Mouse (Mus musculus): ENCODE measurements around the gene Pramef8. TPM values are rescaled to one million over a fixed set of nuclear protein-coding genes. Genes with fewer than 3 reads are reported as not detected.
"Not testable (repeated sequence)": the region's sequence is repeated elsewhere in the genome, so short reads cannot be mapped to it uniquely, and the experiment has no call there.

The Pramef8 gene
- polyA plus RNA-seq, 1 experiment from 2014 or later = 4.0 TPM

GRCm38 (mm10) chr4:143413621-143414020 is 1.4 kb downstream of the Pramef8 start:
- DNase-seq (no peak), ATAC-seq (ENCODE audit: low read depth) (no peak)
- peaks cover 41% of the 10 kb centered on the region for H3K36me3 ChIP-seq
- H3K4me1 ChIP-seq (replicated peaks) = peaks cover 10% of the 10 kb centered on the region; the same call in 1 of the 2 replicates
- H3K27ac ChIP-seq = no peak overlapping the region
- no peak overlapping the region for H3K4me3 ChIP-seq (replicated peaks)
- H3K9ac ChIP-seq = no peak overlapping the region
- no peaks in the 10 kb centered on the region for H3K27me3 ChIP-seq
- 76% methylated on average over 1 of the region's 1 CpGs for WGBS (ENCODE audit: insufficient replicate concordance)
- no peaks in the 10 kb centered on the region for H3K9me3 ChIP-seq (replicated peaks)
- no peak overlapping the region for H3K4me2 ChIP-seq

GRCm38 (mm10) chr4:143414121-143414520 is 1.9 kb downstream of the Pramef8 start:
- H3K36me3 ChIP-seq = peaks cover 46% of the 10 kb centered on the region
- ATAC-seq (ENCODE audit: low read depth) = no peak
- WGBS (ENCODE audit: insufficient replicate concordance) = 73% methylated on average over 3 of the region's 3 CpGs
- no peak for DNase-seq
- H3K27me3 ChIP-seq = no peaks in the 10 kb centered on the region
- no peak overlapping the region for H3K27ac ChIP-seq
- H3K4me2 ChIP-seq = no peak overlapping the region
- peaks cover 10% of the 10 kb centered on the region; the same call in 1 of the 2 replicates for H3K4me1 ChIP-seq (replicated peaks)
- H3K4me3 ChIP-seq (replicated peaks) = no peak overlapping the region
- no peak overlapping the region for H3K9ac ChIP-seq
- H3K9me3 ChIP-seq (replicated peaks) = no peaks in the 10 kb centered on the region

GRCm38 (mm10) chr4:143426770-143427169 is 14.5 kb downstream of the Pramef8 start:
- not testable (repeated sequence) for H3K4me2 ChIP-seq; DNase-seq; H3K4me1 ChIP-seq (replicated peaks); H3K27ac ChIP-seq; H3K9me3 ChIP-seq (replicated peaks); H3K4me3 ChIP-seq (replicated peaks); ATAC-seq (ENCODE audit: low read depth); H3K9ac ChIP-seq; H3K27me3 ChIP-seq; H3K36me3 ChIP-seq
- 58% methylated on average over 5 of the region's 5 CpGs for WGBS (ENCODE audit: insufficient replicate concordance)

- Histone ChIP-seq H3K27ac (no peak within 1 kb of the TSS), H3K36me3 (no peaks in the 10 kb centered on the region), H3K27me3 (no peaks in the 10 kb centered on the region), H3K4me2 (no peak within 1 kb of the TSS), H3K4me1 (replicated peaks) (no peaks in the 10 kb centered on the region), H3K4me3 (replicated peaks) (no peak within 1 kb of the TSS), H3K9ac (no peak within 1 kb of the TSS), H3K9me3 (replicated peaks) (no peaks in the 10 kb centered on the region)
- 71% methylated on average over 3 of the region's 3 CpGs for WGBS (ENCODE audit: insufficient replicate concordance)
- DNase-seq (no peak), ATAC-seq (ENCODE audit: low read depth) (no peak)
These were observed 38.0 kb downstream of the Pramef8 start, which contains the start of gene Oog4 for GRCm38 (mm10) chr4:143450224-143450623. TSS of gene Oog4 (minus strand) at chr4:143450324.

Other genes starting within 250 kb of the Pramef8 start
- 2.9 and 4.7 TPM in 2 replicates for gene Prdm2, start 199.4 kb upstream of the Pramef8 start, polyA plus RNA-seq (2015; fragmentation: Nextera tagmentation; extraction: Ambion mirVana)
- 1.4 and 1.6 TPM in 2 replicates for gene Pdpn, start 112.9 kb upstream of the Pramef8 start, polyA plus RNA-seq (2015; fragmentation: Nextera tagmentation; extraction: Ambion mirVana)
- gene Lrrc38, start 62.7 kb upstream of the Pramef8 start, polyA plus RNA-seq (2015; fragmentation: Nextera tagmentation; extraction: Ambion mirVana) = not detected in 2 replicates
- not detected in 2 replicates for gene Pramel1, start 18.0 kb upstream of the Pramef8 start, polyA plus RNA-seq (2015; fragmentation: Nextera tagmentation; extraction: Ambion mirVana)
- gene Oog4, start 37.9 kb downstream of the Pramef8 start, polyA plus RNA-seq (2015; fragmentation: Nextera tagmentation; extraction: Ambion mirVana) = not detected in 2 replicates
- gene Gm13043, start 98.9 kb downstream of the Pramef8 start, polyA plus RNA-seq (2015; fragmentation: Nextera tagmentation; extraction: Ambion mirVana) = not detected in 2 replicates
- gene Gm13040, start 123.5 kb downstream of the Pramef8 start, polyA plus RNA-seq (2015; fragmentation: Nextera tagmentation; extraction: Ambion mirVana) = not detected in 2 replicates
- not detected in 2 replicates for gene BC080695, start 139.3 kb downstream of the Pramef8 start, polyA plus RNA-seq (2015; fragmentation: Nextera tagmentation; extraction: Ambion mirVana)
- not detected in 2 replicates for gene Gm13057, start 139.3 kb downstream of the Pramef8 start, polyA plus RNA-seq (2015; fragmentation: Nextera tagmentation; extraction: Ambion mirVana)
- gene Gm13083, start 202.6 kb downstream of the Pramef8 start, polyA plus RNA-seq (2015; fragmentation: Nextera tagmentation; extraction: Ambion mirVana) = not detected in 2 replicates
- not detected in 2 replicates for gene Gm13088, start 244.8 kb downstream of the Pramef8 start, polyA plus RNA-seq (2015; fragmentation: Nextera tagmentation; extraction: Ambion mirVana)

All from liver, embryonic 13.5 days (tissue).